Mouse (Mus musculus) myocyte (in vitro differentiated cells): Measurements from ENCODE around the gene Gm7792. TPM values are rescaled to one million over a fixed set of nuclear protein-coding genes. Genes with fewer than 3 reads are reported as not detected.
"Not testable (repeated sequence)": the region's sequence is repeated elsewhere in the genome, so short reads cannot be mapped to it uniquely, and the experiment has no call there.

Source experiments
- H3K27me3 ChIP-seq: one replicate; pipeline ENCODE4 v1.6.1; 2011; ENCODE audit not compliant: control insufficient read depth, insufficient read depth, insufficient read length
- H3K36me3 ChIP-seq: one replicate; pipeline ENCODE4 v1.6.1; 2011; ENCODE audit not compliant: control insufficient read depth, insufficient read depth
- H3K4me2 ChIP-seq: one replicate; pipeline ENCODE4 v1.6.1; 2011; ENCODE audit warnings: low read depth, control low read depth
- H3K4me3 ChIP-seq: one replicate; pipeline ENCODE4 v1.5.1; 2011; ENCODE audit warnings: mild to moderate bottlenecking, control low read depth, moderate library complexity
- H3K79me2 ChIP-seq: one replicate; pipeline ENCODE4 v1.6.1; 2011; ENCODE audit not compliant: control insufficient read depth, insufficient read depth
- H3ac ChIP-seq: one replicate; pipeline ENCODE4 v1.6.1; 2011; ENCODE audit not compliant: control insufficient read depth, insufficient read length
- polyA plus RNA-seq: library from polyadenylated mRNA; unstranded; fragments of >200 nt; fragmentation: generic; extraction: Trizol; gene quantifications from one replicate; pipeline ENCODE4 v1.2.1, GENCODE M21; 2012; ENCODE audit warnings: missing spikeins

The Gm7792 gene
- not detected for polyA plus RNA-seq

- H3K4me3 ChIP-seq, H3K4me2 ChIP-seq, H3K79me2 ChIP-seq, H3ac ChIP-seq, H3K36me3 ChIP-seq, H3K27me3 ChIP-seq: not testable (repeated sequence)
These were observed at the start of gene Gm7792 for GRCm38 (mm10) chr5:93843476-93843875. TSS of gene Gm7792 (plus strand) at chr5:93843776.

Other genes with a start within 250 kb of the Gm7792 start
- gene C87414, start 172.2 kb upstream of the Gm7792 start, polyA plus RNA-seq: not detected
- not detected for gene Gm16429, start 85.3 kb downstream of the Gm7792 start, polyA plus RNA-seq
- not detected for gene BC061212, start 226.8 kb downstream of the Gm7792 start, polyA plus RNA-seq
- not detected for gene Gm6351, start 232.6 kb downstream of the Gm7792 start, polyA plus RNA-seq